Mouse (Mus musculus) splenic B cell, adult 2 months (primary cell): ENCODE results near the gene Stt3b.
A peak's percentile ranks its signal among the peaks of the same experiment; 100 is the strongest.

Experiments
- DNase-seq: peaks from one replicate; pipeline ENCODE4 v3.0.0-alpha.2; 2011; ENCODE audit warnings: low read depth, low spot score
- H3K27me3 ChIP-seq: 2 replicates; pipeline ENCODE4 v1.6.1; 2012; ENCODE audit warnings: mild to moderate bottlenecking, low read length, moderate library complexity, mixed read lengths; ENCODE audit not compliant: control insufficient read depth, poor library complexity, insufficient read depth, severe bottlenecking
- H3K36me3 ChIP-seq: 2 replicates; pipeline ENCODE4 v1.6.1; 2012; ENCODE audit warnings: mild to moderate bottlenecking, low read length, moderate library complexity, mixed read lengths; ENCODE audit not compliant: control insufficient read depth, poor library complexity, insufficient read depth, severe bottlenecking

Stt3b gene

GRCm38 (mm10) chr9:115310346-115311222 is at the start of gene Stt3b:
Gene Stt3b, minus strand, starts transcription at chr9:115310421.
- H3K36me3 ChIP-seq: no peaks in the 10 kb centered on the region
- no peaks in the 10 kb centered on the region for H3K27me3 ChIP-seq
- peak; percentile 100 for DNase-seq

DNA sequence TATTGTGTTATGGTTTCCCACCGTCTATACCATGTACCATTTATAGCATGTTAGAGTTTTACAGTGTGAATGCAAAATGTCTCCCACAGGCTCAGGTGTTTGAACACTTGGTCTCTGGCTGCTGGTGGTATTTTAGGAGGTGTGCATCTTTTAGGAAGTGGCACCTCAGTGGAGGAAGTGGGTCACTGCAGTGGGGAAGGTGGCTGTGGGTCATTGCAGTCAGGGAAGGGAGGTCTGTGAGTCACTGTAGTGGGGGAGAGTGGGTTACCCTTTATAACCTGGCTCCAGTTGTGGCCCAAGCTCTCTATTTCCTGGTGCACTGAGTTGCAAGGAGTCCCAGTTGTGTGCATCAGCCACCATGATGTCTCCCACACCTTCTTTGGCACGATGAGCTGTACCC is 48.2 kb upstream of the Stt3b start:
- Histone ChIP-seq H3K27me3 (no peaks in the 10 kb centered on the region), H3K36me3 (no peaks in the 10 kb centered on the region)
- DNase-seq: peak; percentile 38

DNA sequence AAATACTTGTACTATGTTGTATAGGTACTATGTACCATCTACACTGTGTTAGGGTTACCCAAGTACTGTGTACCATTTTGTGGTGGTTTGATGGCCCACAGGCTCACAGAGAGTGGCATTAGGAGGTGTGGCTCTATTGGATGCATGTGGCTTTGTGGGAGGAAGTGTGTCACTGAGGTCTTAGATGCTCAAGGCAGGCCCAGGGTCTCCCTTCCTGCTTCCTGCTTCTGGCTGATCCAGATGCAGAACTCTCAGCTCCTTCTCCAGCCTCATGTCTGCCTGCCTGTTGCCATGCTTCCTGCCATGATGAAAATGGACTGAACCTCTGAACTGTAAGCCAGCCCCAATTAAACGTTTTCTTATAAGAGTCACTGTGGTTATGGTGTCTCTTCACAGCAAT is 47.8 kb upstream of the Stt3b start:
- Histone ChIP-seq H3K36me3 (no peaks in the 10 kb centered on the region), H3K27me3 (no peaks in the 10 kb centered on the region)
- DNase-seq: no peak

DNA sequence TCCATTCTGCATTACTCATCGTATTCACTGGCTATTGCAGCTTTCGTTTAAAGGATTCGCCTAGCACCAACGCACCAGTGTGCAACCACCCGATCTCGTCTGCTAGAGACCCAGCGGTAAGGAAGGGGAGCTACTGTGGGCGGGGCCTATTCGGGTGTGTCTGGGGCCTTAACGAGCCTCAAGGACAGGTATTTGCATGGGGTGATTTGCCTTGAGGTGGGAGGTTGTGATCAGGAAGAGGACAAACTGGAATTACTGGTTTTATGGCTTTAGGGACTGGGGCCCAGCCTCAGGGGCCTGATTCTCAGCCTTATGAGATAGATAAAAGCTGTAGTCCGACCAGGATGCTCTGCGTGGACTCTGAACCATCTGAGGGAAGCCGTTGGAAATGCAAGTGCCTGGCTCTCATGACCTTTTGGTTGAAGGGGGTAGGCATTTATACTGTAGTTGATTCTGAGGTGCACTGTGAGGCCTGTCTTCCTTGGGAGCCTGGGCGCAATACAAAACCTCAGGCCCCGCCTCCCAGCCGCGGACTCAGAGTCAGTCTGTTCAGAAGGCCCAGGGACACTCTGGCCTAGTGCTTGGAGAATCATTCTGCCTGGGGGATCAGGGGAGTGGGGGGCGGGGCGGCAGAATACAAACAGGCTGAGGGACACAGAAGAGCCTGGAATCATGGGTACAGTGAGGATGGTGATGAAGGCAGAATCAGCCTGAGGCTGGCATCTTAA is 46.7 kb upstream of the Stt3b start:
- Histone ChIP-seq H3K27me3 (no peaks in the 10 kb centered on the region), H3K36me3 (no peaks in the 10 kb centered on the region)
- DNase-seq: no peak

DNA sequence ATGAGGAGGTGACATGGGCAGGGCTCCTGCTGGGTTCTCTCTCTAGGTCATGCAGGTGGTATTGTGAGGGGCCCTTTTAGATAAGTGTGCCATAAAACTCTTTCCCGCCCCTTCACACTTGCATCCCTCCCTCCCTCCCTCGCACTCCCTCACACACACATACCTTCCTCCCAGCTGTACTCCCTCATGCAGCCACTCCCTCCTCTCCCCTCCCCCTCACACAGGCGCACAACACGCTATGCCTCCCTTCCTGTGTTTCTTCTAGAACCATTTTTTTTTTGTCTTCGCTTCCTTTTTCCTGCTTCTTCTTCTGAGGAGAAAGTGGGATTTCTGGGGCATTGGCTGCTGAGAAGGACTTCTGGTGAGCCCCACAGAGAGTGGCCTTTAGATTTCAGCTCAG is 45.8 kb upstream of the Stt3b start:
- Histone ChIP-seq H3K36me3 (no peaks in the 10 kb centered on the region), H3K27me3 (no peaks in the 10 kb centered on the region)
- DNase-seq: no peak

DNA sequence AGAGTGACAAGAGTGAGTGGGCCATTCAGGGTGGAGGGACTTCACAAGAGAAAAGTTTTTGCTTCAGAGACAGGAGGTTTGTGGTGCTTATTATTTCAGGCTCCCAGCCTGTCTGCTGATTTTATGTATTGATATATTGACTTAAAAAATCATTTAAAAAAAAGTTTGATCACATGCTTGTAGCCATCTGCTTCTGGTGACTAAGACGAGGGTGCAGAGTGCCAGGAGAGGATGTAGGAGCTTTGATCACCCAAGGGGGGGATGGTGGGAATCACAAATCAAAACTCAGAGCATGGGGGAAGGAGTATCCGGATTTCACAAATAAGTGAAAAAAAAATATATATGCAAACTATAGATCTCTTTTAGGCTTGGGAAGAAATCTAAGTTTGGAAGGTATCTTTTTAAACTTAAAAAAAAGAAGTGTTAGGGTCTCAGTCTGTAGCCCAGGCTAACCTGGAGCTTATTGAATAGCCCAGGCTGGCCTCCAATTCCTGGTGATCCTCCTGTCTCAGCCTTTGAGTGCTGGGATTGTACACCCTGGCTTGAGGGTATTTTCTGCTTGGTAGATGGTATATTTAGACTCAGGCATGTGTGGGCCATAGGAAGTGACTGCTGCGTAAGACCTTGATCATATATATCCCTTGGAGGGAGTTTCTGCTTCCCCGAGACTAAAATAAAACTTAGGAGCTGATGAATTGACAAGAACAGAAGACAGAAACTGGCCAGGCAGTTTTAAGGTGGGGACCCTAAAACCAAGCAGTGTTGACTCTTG is 39.7 kb upstream of the Stt3b start:
- no peak for DNase-seq
- no peaks in the 10 kb centered on the region for H3K36me3 ChIP-seq
- H3K27me3 ChIP-seq: no peaks in the 10 kb centered on the region

DNA sequence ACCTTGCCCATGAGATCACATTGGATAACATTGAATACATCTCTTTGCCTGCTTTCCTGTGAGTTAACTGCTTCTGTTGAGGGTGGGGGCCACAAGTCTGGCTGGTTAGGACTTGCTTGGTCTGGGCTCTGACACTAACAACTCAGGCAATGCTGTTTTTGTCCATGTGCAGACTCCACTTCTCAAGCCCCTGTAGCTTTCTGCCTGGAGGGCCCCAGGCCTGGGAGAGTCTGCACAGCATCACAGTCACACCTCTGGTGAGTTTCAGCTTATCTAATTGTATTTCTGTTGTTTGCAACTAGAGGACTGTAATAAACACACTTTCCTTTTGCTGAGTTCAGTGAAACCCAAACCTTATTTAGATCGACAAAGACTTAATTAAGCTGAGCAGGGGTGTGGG is 38.9 kb upstream of the Stt3b start:
- H3K27me3 ChIP-seq: no peaks in the 10 kb centered on the region
- DNase-seq: no peak
- no peaks in the 10 kb centered on the region for H3K36me3 ChIP-seq

DNA sequence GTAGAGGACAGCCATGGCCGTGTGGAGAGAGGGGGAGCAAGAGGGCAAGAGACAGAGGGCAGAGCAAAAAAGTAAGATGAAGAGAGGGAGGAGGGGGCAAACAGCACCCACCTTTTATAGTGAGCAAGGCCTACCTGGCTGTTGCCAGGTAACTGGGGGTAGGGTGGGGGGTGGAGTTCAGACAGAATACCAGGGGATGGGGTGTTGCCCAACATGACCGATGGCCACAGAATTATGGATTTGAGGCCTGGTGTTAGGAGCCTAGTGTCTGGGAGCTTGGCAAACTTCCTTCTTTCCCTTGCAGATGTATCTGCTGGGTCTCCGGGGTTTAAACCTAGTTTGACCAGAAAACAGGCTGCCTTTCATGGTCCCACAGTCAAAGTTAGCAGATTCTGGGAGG is 34.7 kb upstream of the Stt3b start:
- Histone ChIP-seq H3K27me3 (no peaks in the 10 kb centered on the region), H3K36me3 (no peaks in the 10 kb centered on the region)
- DNase-seq: no peak

- Histone ChIP-seq H3K36me3 (no peaks in the 10 kb centered on the region), H3K27me3 (no peaks in the 10 kb centered on the region)
- DNase-seq: no peak
Observed at GRCm38 (mm10) chr9:115341576-115341975, 31.4 kb upstream of the Stt3b start.

- no peak for DNase-seq
- H3K36me3 ChIP-seq: no peaks in the 10 kb centered on the region
- H3K27me3 ChIP-seq: no peaks in the 10 kb centered on the region
Observed at GRCm38 (mm10) chr9:115340212-115340815, 30.1 kb upstream of the Stt3b start.

DNA sequence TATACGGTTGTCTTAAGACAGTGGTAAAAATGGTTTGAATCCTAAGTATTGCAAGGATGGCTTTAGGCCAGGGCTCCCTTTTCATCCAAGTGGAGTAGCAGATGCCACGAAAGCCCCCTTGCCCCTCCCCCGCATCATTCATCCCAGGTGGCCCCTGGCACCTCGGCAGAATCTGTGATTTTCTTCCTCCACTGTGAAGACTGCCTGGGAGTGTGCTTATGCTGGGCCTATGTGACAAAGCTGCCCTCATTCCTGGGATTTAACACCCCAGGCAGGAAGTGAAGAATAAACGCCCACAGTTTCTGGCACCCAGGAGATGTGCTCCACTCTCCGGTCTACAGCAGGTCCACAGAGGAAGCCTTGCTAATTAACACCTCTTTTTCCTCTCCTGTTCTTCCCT is 28.6 kb upstream of the Stt3b start:
- Histone ChIP-seq H3K27me3 (no peaks in the 10 kb centered on the region), H3K36me3 (no peaks in the 10 kb centered on the region)
- no peak for DNase-seq

DNA sequence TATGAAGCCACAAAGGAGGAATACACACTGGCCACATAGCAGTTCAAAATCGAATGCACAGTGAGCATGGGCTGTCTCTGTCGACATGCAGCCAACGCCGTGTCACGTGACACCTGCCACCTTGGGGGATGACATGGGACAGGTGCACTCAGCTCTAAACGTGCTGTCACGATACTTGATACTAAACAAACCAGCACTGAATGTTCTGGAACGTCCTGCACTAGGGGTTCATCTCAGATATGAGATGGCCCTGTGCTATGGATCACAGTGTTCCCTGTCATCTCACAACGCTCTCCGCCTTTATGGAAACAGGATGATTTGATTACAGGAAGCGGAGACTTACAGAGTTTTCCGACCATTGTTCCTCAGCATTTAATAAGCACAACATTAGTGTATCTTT is 22.8 kb upstream of the Stt3b start:
- Histone ChIP-seq H3K27me3 (no peaks in the 10 kb centered on the region), H3K36me3 (no peaks in the 10 kb centered on the region)
- no peak for DNase-seq

GRCm38 (mm10) chr9:115332339-115332738 is 22.1 kb upstream of the Stt3b start:
- no peaks in the 10 kb centered on the region for H3K27me3 ChIP-seq
- no peaks in the 10 kb centered on the region for H3K36me3 ChIP-seq
- DNase-seq: no peak

GRCm38 (mm10) chr9:115330861-115331476 is 20.7 kb upstream of the Stt3b start:
- no peak for DNase-seq
- H3K36me3 ChIP-seq: no peaks in the 10 kb centered on the region
- H3K27me3 ChIP-seq: no peaks in the 10 kb centered on the region
